8 mouse cellular contexts compared by ENCODE assay signal in the genomic region with DNA sequence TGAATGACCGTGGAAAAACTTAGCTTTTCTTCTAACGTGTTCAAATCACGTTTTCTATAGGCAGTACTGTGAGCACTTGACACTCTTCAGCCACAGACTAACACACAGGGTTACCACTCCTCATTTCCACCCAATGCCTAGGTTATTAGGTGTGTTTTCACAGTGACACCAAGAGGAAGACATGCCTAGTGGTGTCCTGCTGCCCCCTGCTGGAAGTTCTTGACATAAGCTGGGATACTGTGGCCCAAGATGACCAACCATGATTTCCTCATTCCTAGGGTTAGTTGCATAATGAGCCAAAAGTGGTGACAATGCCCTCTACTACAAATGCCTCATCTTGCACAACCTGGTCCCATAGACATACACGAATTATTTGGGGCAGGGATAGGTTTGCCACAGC. TPM values are rescaled to one million over a fixed set of nuclear protein-coding genes. Genes with fewer than 3 reads are reported as not detected.
DNase-seq lines count a peak whose midpoint lies in the region; ATAC-seq and TF ChIP-seq lines count a peak whose summit lies in the region.

No protein-coding gene starts in this region.

- H3K9me3 ChIP-seq in hindbrain, embryonic 14.5 days (ENCODE audit: control insufficient read depth, low read length): no peaks in the 10 kb centered on the region

- H3K4me1 ChIP-seq in cerebellum, adult 2 months (ENCODE audit: control insufficient read depth, insufficient read depth, low read length): peaks cover 16% of the 10 kb centered on the region
- no peaks in the 10 kb centered on the region for H3K4me1 ChIP-seq in hindbrain, embryonic 14.5 days (replicated peaks; ENCODE audit: control insufficient read depth, insufficient read depth, low read length)

- H3K27me3 ChIP-seq in cerebellum, adult 2 months (ENCODE audit: control insufficient read depth, insufficient read depth, low read length): no peaks in the 10 kb centered on the region
- no peaks in the 10 kb centered on the region for H3K27me3 ChIP-seq in hindbrain, embryonic 14.5 days (ENCODE audit: control insufficient read depth, insufficient read depth, low read length)

- peak; percentile 57; the same call in 1 of the 2 replicates for ATAC-seq in hindbrain, embryonic 14.5 days (ENCODE audit: low FRiP score)

- no peak overlapping the region for H3K4me2 ChIP-seq in hindbrain, embryonic 14.5 days (replicated peaks)

- no peak overlapping the region for H3K9ac ChIP-seq in hindbrain, embryonic 14.5 days

- no peak for TF ChIP-seq POLR2A in cerebellum, adult 2 months (IDR thresholded peaks at IDR 0.05; ENCODE audit: borderline replicate concordance, insufficient read depth, low read length)

- H3K27ac ChIP-seq in cerebellum, adult 2 months (ENCODE audit: insufficient read depth, low read length): no peak overlapping the region
- H3K27ac ChIP-seq in hindbrain, embryonic 14.5 days: no peak overlapping the region

- H3K36me3 ChIP-seq in hindbrain, embryonic 14.5 days (replicated peaks; ENCODE audit: control insufficient read depth, insufficient read depth): peaks cover 23% of the 10 kb centered on the region

- peak; percentile 98 for TF ChIP-seq CTCF in cerebellum, adult 2 months (IDR thresholded peaks at IDR 0.05; ENCODE audit: borderline replicate concordance, insufficient read depth, low read depth, low read length)

- WGBS in cerebellum, adult 2 months: 33% methylated on average over 4 of the region's 4 CpGs
- WGBS in hindbrain, embryonic 14.5 days: 50% methylated on average over 4 of the region's 4 CpGs

- no peak overlapping the region for H3K4me3 ChIP-seq in cerebellum, adult 2 months (replicated peaks; ENCODE audit: insufficient read depth, low read depth, low read length)
- H3K4me3 ChIP-seq in hindbrain, embryonic 14.5 days (replicated peaks; ENCODE audit: low read length): no peak overlapping the region

- DNase-seq in Muller cell, postnatal 12 days (ENCODE audit: inconsistent ontology term): peak; percentile 85
- DNase-seq in cerebellum, adult 2 months: peak; percentile 82 to 87
- DNase-seq in frontal cortex, adult 2 months (ENCODE audit: extremely low spot score in 1 of 2, low spot score in 1 of 2): peak; percentile 63 to 91
- peak; percentile 86 for DNase-seq in hindbrain, embryonic 14.5 days (ENCODE audit: low spot score)
- peak; percentile 81 to 85 for DNase-seq in layer of hippocampus, postnatal 14 days (ENCODE audit: low spot score in 2 of 2)
- peak; percentile 91 for DNase-seq in lung, postnatal 10 days
- DNase-seq in ovary, postnatal 36 days (ENCODE audit: low spot score): peak; percentile 77
- peak; percentile 79 for DNase-seq in thymus, postnatal 14 days

RNA-seq across cellular contexts. Expression of gene Umps, which starts 16.0 kb away (rescaled TPM):
- 12.5 and 12.7 TPM in 2 replicates for polyA plus RNA-seq in cerebellum, adult 2 months (2012; rRNA removed)
- polyA plus RNA-seq in frontal cortex, adult 2 months (2012; rRNA removed): 11.3 and 12.6 TPM in 2 replicates
- polyA plus RNA-seq in hindbrain, embryonic 14.5 days (2014; fragmentation: Nextera tagmentation; extraction: Ambion mirVana): 24.2 and 28.5 TPM in 2 replicates
- 10 to 100 TPM; 15.1 to 16.6 TPM for total RNA-seq in layer of hippocampus, postnatal 14 days (2021)
